Mouse (Mus musculus) activated CD4-positive, CD25-positive, alpha-beta regulatory T cell, adult 4 months (primary cell): Measurements from ENCODE around the gene D6Ertd527e. TPM values are rescaled to one million over a fixed set of nuclear protein-coding genes. Genes with fewer than 3 reads are reported as not detected.

Experiments
- ATAC-seq: one replicate; pipeline ENCODE4 v1.8.0; 2017
- polyA plus RNA-seq, 2 experiments: library from polyadenylated mRNA; unstranded; fragments of 100-300 nt; shearing (Covaris generic); gene quantifications; one replicate each; pipeline ENCODE4 v1.2.1; 2017

D6Ertd527e gene
- polyA plus RNA-seq, 2 experiments from 2014 or later = 0.25 to 0.70 TPM

DNA sequence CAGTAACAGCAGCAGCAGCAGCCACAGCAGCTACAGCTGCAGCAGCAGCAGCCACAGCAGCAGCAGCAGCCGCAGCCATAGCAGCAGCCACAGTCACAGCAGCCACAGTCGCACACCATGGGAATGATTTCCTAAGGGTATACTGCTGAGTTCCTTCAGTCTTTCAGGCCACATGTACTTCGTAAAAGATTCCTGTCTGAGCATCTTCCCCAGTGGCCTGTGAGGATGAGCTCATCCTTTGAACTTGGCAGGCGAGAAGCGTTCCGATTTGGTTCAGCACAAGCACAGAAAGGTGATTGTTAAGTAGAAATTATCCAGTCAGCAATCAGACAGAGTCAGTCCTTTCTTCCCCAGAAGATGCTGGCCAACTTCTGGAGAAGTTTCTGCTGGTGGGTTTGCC, 7.6 kb downstream of the D6Ertd527e start:
- no peak for ATAC-seq

GRCm38 (mm10) chr6:87115981-87116380, 11.4 kb downstream of the D6Ertd527e start:
- ATAC-seq = no peak

DNA sequence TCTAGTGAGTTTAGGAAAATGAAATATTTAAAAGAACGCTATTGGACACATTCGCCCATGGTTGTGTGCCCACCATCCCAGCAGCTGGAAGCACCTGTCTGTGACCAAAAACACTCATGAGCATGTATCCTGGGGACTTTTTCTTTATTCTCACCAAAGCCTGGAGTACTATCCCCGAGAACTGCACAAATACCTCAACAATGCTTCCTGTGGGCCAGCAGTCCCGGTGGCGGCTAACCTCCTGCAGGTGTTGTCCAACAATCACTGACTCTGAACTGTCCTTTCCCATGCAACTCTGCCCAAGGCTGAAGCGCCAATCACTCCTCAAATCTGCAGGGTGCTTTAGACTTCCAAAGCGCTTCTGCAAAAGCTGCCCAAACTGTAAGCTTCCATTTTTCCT, 12.1 kb downstream of the D6Ertd527e start:
- no peak for ATAC-seq

DNA sequence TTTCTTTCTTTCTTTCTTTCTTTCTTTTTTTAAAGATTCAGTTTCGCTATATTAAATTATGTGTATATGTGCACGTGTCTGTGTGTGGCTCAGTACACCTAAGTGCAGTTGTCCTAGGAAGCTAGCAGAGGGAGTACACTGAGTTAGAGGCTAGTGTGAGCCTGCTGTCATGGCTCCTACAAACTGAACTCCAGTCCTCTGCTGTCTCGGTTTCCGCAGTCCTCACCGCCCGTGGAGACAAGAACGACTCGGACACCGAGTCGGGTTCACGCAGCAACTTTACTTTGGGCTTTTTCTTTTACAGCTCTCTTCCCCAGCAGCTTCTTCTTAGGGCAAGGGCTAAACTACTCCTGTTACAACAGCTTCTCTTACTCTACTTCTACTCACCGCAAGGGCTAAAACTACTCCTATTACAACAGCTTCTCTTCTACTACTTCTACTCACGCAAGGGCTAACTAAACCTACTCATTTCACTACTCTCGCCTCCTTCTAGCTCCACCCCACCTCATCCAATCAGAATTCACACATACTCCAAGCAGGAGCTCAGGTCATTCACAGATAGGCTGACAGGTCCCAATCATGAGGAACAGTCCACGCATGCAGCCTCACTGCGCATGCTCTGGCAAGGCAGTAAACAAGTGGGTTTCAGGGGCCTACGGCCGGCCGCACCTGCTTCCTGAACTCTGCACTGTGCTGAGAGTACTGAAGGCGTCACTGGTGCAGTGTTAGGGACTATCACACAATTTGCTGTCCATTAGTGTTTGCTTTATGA, 14.7 kb downstream of the D6Ertd527e start:
- no peak for ATAC-seq

DNA sequence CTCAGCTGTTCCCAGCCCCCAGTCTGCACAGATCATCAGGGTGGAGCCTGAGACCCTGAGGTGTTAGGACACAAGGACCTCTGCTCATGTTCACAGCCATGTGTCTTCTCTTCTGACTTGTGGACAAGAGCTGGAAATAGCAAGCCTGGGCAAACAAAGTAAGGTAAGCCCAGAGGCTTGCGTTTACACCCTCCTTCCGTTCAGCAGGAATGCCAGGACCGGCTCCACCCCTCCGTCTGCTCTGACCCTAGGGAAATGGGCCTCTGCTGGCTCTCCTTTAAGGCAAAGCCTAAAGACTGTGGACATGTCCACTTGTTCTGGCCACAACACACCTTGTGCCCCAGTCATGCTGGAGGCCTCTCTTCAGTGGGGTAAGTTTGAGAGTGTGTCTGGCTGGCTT, 15.4 kb downstream of the D6Ertd527e start:
- no peak for ATAC-seq

GRCm38 (mm10) chr6:87120661-87121060, 16.1 kb downstream of the D6Ertd527e start:
- ATAC-seq = no peak

DNA sequence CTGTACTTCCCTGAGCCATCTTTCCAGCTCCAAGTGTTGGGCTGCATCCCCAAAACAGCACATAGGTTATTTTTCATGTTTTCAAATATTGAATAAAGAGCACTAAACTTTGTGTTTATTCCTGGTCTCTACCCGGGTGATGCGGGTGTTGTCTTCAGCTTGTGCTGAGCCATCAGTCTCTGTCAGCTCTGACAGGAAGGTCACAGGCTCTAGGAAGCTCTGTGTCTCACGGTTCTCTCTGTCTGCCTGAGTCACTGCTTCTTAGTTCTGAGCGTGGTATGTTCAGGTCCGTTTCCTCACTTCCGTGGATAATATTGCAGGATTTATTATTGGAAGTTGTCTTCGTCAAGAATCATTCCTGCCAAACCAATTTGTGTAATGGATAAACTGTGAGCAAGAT, 17.4 kb downstream of the D6Ertd527e start:
- ATAC-seq = no peak

GRCm38 (mm10) chr6:87123406-87123805, 18.9 kb downstream of the D6Ertd527e start:
- ATAC-seq = no peak

- ATAC-seq = no peak
These were observed 19.4 kb downstream of the D6Ertd527e start for GRCm38 (mm10) chr6:87123973-87124372.

- ATAC-seq = no peak
These were observed 22.7 kb downstream of the D6Ertd527e start for GRCm38 (mm10) chr6:87127049-87127753.

DNA sequence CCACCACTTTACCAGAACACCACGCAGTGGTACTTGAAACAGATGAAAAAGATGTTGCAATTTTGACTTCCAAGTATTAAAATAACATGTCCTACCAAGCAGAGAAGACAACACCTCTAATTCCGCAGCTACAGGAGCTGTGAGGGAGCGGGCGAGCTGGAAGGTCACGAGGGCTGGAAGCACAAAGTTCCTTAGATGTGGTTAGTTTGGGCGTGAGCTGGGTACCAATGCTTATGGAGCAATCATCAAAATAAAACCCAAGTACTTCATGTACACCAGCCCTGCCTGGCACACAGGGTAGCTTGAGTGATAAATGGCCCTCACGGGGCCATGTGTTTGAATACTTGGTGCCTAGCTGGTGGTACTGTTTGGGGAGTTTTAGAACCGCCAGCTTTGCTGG, 25.3 kb downstream of the D6Ertd527e start:
- no peak for ATAC-seq

GRCm38 (mm10) chr6:87130628-87131027, 26.1 kb downstream of the D6Ertd527e start:
- no peak for ATAC-seq

GRCm38 (mm10) chr6:87131078-87131477, 26.5 kb downstream of the D6Ertd527e start:
- no peak for ATAC-seq

DNA sequence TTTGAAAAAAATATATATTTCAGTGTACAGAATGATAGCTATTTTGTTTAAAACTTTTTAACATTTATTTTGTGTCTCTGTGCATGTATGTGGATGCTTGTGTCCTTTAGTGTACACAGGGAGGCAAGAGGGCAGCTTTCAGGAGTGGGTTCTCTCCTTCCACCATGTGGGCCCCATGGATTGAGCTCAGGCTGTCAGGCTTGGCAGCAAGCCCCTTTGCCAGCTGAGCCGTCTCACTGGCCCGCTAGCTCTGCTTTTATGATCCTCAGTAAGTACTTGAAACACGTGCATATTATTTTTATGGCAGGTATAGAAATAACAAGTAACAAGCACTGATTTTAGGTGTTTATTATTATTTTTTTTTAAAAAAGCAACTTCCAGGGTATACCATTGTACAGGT, 29.0 kb downstream of the D6Ertd527e start:
- no peak for ATAC-seq

GRCm38 (mm10) chr6:87133966-87134546, 29.5 kb downstream of the D6Ertd527e start:
- ATAC-seq = no peak

- ATAC-seq = no peak
These were observed 33.9 kb downstream of the D6Ertd527e start for GRCm38 (mm10) chr6:87138479-87138878.

DNA sequence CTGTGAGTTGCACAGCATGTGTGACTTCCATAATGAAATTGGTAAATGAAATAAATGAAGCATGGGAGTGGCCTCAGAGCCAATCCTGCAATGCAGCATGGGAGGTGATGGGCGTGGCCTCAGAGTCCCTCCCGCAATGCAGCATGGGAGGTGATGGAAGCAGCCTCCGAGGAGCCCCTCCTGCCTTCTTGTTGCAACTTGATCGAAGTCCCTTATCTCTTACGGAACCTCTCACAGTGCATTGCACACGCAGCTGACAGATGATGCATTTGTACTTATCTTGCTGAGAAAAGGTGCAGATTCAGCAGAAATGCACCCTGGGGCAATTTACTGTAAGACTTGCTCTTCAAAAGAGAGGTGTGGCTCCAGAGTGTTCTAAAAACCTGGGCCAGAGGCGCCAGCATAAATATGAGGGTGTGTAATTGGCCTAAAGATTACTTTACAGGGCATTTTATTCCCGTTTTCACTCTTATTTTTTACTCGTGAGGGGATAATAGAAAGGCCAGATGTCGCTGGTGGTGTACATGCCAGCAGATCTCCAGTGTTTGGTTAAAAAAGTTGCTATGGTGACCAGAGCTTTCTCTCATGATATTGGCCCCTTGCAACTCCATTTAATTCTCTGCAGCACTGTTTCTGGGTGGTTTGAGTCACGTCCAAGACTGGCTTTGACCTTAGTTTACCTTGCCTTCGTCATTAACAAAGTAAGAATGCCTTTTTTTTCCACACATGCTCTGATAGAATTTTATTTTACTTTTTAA, 35.4 kb downstream of the D6Ertd527e start:
- ATAC-seq = no peak

DNA sequence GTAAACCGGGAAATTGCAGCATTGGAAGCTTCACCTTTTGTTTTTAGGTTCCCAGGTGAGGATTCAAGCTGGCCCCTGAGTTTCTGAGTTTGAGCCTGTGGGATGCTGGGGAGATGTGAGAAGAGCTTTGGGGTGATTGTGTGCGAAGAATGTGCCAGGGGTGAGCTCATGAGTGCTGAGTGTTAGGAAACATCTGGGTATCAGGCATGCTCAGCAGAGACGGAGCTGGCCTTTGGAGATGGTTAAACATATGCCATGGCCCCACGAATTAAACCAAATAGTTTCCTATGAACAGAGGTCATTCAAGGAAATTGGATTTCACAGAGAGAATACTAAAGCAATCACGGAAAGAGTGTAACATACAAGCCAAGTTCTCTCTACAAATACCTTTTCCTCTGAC, 37.7 kb downstream of the D6Ertd527e start:
- no peak for ATAC-seq

DNA sequence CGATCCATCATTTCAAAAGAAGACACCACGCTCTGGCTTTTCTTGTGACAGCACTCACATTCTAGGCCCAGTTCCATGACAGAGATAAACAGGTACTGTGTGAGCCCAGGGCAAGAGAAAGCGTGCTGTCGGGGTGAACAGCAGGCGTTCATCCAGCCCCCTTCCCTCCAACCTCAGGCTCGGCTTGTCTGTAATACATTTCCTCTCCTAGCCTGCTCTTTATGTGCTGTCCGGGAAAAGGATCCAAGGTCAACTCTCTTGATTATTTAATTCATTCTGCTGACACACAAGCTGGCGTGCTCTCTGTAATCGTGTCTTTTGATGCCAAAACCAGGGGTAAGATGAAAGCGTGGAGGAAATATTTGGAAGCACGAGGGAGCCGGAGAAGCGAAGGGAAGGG, 39.0 kb downstream of the D6Ertd527e start:
- no peak for ATAC-seq

- no peak for ATAC-seq
These were observed 43.4 kb downstream of the D6Ertd527e start for GRCm38 (mm10) chr6:87147921-87148320.

GRCm38 (mm10) chr6:87150471-87150870, 45.9 kb downstream of the D6Ertd527e start:
- ATAC-seq = no peak

GRCm38 (mm10) chr6:87151427-87151826, 46.9 kb downstream of the D6Ertd527e start:
- ATAC-seq = no peak
